Mouse (Mus musculus) testis, postnatal 10 days (tissue): ENCODE measurements around the gene Gm20388.

Experiments
- DNase-seq: peaks from one replicate; pipeline ENCODE4 v3.0.0; 2021; ENCODE audit warnings: low spot score

Gm20388 gene

GRCm38 (mm10) chr8:120492193-120492880, 581.7 kb downstream of the Gm20388 start:
- DNase-seq = no peak

GRCm38 (mm10) chr8:120492881-120493220, 582.2 kb downstream of the Gm20388 start:
- no peak for DNase-seq

GRCm38 (mm10) chr8:120493508-120494464, 583.1 kb downstream of the Gm20388 start:
- no peak for DNase-seq

GRCm38 (mm10) chr8:120494903-120495302, 584.3 kb downstream of the Gm20388 start:
- DNase-seq = peak; percentile 78

DNA sequence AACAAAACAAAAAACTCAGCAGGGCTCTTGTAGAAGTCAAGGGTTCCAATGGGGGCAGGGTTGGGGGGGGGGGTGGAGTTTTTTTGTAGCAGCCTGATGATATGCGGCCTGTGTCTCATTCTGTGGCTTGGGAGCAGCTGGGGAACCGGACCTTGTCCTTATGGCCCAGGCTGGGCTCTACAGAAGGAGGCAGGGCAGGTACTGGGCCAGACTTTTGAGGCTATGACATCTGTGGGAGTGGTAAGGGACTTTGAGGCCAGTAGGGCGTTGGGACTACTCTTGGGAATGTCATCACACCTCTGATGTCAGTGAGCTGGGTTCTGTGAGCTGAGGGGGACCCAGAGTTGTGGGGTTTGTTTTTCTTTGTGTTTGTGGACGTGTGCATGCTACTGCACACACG, 584.8 kb downstream of the Gm20388 start:
- no peak for DNase-seq

DNA sequence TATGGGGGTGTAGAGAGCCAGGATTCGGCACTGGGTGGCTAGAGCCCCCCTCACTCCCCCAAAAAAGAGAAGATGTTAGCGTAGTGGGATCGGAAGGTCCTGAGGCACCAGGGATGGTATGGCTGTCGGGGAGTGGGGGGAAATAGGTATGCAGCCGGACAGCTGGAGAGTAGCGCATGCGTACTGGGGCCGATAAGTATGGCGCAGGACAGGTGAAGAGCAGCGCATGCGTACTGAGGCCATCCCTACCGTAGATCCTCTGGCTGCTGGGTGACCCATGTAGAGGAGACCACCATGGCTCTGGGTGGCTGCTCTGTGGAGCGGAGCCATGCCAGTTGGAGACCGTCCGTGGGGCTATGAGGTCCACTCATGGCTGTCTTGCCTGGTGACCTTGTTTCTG, 585.8 kb downstream of the Gm20388 start:
- DNase-seq = no peak

DNA sequence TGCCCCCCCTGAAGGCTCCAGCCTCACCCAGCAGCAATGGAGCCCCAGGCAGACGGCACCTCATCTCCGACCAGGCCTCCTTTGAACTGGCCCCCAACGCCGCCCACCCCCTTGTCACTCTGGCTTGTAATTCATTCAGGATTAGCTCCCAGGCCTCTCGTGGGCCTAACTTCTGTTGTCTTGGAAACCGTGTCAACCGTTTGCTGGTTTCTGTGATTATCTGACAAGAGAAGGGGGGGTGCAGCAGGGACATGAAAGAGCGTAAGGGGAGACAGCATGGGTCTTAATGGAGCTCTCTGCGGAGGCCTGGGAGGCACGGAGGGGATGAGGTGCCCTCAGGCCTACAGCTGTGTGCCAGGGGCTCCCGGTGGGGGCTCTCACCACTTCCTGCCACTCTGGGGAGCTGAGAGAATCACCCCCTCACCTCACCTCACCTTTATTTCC, 586.9 kb downstream of the Gm20388 start:
- DNase-seq = no peak

- DNase-seq = no peak
Observed at GRCm38 (mm10) chr8:120498349-120498831, 587.7 kb downstream of the Gm20388 start.

GRCm38 (mm10) chr8:120498926-120499605, 588.4 kb downstream of the Gm20388 start:
- DNase-seq = no peak

DNA sequence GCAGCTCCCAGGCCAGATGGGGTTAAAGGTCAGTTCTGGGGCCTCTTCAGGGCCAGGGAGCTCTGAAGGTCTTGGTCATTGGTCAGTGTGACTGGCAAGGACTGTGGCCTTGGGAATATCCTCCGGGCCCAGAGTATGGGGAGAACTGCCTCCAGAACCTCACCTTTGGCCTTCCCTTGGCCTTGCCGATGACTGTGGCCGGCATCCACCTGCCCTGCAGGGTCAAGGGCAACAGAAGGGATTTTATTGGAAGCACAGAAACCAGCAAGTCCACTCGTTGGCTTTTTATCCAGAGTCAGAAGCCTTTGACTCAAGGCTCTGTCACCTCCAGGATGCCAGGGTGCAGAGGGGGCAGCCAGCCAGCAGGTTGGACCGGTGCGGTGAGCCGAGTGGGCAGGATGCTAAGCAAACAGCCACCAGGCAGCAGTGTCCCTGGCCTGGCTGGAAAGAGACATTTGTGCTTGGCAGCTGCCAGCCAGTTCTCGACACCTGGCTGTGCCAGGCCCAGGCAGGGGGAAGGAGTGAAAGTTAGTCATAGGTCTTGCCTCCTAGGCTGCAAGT, 590.1 kb downstream of the Gm20388 start:
- DNase-seq = no peak

GRCm38 (mm10) chr8:120501426-120501825, 590.8 kb downstream of the Gm20388 start:
- DNase-seq = no peak

- DNase-seq = no peak
Observed at GRCm38 (mm10) chr8:120502428-120502827, 591.8 kb downstream of the Gm20388 start.

DNA sequence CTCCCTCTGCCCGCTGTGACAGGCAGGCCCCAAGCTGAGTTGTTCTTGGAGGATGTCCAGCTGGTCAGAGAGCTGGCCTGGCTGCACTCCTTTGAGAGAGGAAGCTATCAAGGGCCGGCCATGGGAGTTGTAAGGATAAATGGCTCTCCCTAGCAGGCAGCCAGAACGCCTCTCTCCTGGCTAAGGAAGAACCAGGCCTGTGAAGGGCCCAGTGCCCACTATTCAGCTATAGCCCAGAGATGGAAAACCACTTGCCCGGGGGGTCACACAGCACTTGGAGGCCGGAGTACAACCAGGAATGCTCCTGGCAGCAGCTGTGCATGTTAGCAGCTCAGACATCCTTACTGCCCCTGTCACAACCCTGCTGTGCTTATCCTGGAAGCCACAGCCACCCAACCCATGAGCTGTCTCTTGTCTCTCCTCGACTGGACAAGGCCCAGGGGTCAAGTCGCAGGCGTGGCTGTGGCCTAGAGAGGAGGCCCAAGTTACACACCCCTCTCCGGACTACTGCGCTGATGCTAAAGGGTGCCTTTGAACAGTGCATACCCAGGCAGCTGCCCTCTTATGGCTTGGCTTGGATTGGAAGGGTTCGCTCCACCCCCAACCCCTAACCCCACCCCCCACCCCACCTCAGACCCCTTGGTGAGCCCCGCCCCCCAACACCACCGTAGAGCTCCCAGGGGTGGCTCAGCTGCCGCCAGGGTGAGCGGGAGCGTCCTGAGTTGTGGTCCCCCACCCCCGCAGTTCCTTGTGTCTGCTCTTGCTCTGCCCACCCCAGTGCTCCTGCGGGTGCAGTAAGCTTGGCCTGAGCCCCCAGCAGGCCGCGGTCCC, 593.8 kb downstream of the Gm20388 start:
- no peak for DNase-seq

DNA sequence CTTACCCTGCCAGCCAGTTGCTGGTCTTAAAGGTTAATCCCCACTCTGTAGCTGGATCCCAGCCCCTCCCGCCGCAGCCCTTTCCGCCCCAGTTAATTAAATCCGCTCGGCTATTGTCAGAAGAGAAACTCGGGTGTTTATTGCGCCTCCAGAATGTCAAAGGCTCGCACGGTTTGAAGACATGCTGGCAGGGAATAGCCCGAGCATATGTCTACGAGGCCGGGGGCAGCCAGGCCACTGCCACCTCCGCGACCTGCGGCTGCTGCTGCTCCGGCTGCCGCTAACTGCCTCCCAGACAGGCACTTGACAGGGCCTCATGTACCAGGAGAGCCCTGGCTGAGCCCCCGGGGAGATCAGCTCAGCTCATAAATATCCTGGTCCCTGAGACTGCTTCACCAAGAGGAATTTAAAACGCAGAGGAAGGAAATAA, 594.5 kb downstream of the Gm20388 start:
- DNase-seq = no peak

DNA sequence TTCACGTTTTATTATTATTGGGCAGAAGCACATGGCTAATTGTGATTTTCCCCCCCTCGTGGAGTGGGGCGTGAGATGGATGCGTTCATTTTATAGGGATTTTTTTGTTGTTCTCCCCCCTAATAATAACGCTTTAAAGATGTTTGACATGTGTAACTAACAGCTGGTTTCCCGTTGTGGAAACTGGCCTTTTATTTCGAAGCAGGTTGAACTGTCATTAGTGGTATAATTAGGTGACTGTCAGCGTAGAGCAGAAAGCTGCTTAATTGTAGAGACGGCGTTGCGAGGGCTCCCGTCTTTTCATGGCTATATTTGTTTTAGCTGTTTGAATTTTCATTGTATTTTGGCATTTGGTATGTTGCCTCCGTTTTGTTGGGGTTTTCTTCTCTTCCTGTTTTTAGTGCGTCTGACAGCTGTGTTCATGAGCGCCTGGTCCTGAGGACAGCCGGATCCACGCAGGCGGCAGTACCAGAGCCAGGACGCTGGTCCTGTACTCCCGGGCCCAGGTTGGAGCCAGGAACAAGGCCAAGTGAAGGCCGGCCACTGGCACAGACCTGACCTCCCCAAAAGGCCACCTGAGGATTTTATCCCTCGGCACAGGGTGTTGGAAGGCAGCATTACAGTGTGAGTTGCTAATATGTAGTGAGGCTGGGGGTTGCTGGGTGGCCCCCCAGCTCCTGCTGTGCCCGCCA, 595.1 kb downstream of the Gm20388 start:
- DNase-seq = no peak

- no peak for DNase-seq
Observed at GRCm38 (mm10) chr8:120506562-120506961, 595.9 kb downstream of the Gm20388 start.

DNA sequence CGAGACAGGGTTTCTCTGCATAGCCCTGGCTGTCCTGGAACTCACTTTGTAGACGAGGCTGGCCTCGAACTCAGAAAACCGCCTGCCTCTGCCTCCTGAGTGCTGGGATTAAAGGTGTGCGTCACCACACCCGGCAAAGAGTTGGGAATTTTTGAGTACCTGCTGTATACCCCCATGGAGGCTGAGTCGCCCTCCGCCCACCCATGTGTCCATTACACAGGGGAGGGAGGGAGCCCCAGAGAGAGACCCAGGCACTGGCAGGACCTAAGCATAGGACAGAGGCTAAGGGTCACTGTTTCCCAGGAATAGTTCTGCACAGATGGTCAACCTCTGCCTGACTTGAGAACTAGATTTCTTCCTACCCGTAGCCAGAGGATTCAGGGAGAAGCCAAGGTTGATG, 596.6 kb downstream of the Gm20388 start:
- DNase-seq = no peak

DNA sequence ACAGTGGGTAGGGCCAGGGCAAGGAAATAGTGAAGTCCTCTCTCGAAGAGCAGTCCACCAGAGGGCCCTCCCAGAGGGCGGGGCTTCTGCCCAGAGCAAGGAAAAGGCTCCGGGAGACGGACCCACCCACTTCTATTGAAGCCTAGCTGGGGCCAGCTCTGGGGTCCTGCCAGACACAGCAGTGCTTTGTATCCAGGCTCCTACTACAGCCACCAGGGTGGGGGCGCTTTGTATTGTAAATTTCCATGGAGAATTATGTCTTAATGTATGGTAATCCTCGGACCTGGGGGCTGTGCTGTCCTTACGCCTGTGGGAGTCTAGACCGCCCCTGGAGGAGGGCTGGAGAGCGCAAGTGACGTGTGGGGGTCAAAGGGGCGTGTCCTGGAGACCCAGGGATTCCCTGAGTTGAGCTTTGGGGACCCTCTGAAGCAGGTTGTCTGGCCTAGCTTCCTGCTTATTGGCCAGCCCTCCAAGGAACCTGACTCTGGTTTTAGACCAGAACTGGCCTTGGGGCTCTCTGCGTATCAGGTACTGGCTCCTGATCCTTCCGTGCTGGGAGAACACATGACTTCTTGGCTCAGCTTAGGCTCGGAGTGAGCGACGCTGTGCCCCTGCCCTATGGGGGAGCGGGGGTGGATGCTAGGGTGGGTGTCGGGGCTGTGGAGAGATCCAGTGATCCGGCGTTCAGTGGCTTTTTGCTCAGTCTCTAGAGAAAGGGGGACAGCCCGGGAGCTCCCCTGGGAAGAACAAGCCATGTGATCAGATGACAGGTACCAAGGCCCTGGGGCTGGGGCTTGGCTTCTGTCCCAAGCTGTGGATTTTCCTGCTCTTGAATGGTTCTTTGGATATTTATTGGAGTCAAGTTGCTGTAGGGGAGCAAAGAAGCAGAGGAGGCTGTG, 598.7 kb downstream of the Gm20388 start:
- DNase-seq = no peak

DNA sequence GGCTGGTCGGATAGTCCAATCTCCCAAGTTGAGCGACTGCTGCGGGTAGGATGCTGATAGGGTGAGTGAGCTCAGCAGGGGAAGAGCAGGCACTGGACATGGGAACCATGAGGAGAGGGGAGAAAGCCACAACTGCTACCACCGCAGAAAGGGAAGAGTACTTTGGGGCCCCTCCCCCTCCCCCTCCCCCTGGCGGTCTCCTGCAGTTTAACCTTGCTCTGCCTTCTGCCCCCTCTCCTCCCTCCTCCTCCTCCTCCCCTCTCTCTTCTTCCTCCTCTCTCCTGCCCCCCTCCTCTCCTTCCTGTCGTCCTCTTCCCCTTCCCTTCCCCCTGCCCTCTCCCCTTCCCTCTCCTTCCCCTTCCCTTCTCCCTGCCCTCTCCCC, 599.4 kb downstream of the Gm20388 start:
- DNase-seq = no peak
